Mouse (Mus musculus): ENCODE data around the gene Lima1. TPM values are rescaled to one million over a fixed set of nuclear protein-coding genes. Genes with fewer than 3 reads are reported as not detected.
"Not testable (repeated sequence)": the region's sequence is repeated elsewhere in the genome, so short reads cannot be mapped to it uniquely, and the experiment has no call there.

Lima1 gene
- 10 to 100 TPM in 3 of 4 experiments, 1 to 10 TPM in 1; 8.6 to 12.5 (median 10.2) TPM for total RNA-seq (2022)

DNA sequence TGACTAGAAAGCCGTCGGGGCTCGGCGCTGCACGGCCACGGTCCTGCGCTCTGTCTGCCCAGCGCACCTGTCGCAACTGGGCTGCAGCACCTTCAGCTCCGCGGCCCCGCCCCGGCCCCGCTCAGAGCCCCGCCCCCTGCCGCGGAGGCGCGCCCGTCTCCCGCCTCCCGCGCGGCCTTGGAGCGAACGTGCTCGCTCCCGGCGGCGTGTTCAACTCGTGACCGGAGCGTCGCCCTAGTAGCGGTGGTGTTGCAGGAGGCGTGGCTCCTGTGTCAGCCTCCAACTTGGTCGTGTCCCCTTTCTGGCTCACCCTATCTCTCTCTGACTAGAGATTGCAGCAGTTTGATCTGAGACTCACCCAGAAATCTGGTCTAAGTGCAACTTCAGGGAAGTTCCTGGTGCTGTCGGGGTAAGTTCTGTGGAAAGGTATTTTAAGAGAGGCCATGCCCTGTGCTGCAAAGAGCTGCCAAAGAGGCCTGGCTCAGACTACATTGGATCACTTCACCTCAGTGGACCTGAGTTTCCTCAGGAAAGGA is at the start of gene Lima1:
Lima1 (minus strand) TSS at position 123 of the 536 bp plus-strand sequence.
- peak; percentile 43 to 51 for DNase-seq (ENCODE audit: low spot score in 2 of 2)

GRCm38 (mm10) chr15:99919601-99920158 is 44.4 kb upstream of the Lima1 start:
- no peak for DNase-seq (ENCODE audit: low spot score in 2 of 2)

DNA sequence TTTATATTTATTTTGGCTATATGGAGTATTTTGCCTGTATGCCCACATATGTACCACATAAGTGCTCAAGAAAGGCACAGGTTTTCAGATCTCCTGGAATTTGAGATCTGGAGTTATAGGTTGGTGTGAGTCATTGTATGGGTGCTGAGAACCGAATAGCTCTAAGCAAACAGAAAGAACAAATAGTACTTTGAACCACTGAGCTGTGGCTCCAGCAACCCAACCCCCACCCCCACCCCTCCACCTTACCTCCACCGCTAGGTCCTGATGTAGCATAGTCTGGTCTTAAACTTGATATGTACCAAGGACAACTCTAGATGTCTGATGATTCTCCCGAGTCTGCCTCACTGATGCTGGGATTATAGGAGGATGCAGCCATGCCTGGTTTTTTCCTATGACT is 42.0 kb upstream of the Lima1 start:
- no peak for DNase-seq (ENCODE audit: low spot score in 2 of 2)

- no peak for DNase-seq (ENCODE audit: low spot score in 2 of 2)
Observed at GRCm38 (mm10) chr15:99914613-99915012, 39.4 kb upstream of the Lima1 start.

DNA sequence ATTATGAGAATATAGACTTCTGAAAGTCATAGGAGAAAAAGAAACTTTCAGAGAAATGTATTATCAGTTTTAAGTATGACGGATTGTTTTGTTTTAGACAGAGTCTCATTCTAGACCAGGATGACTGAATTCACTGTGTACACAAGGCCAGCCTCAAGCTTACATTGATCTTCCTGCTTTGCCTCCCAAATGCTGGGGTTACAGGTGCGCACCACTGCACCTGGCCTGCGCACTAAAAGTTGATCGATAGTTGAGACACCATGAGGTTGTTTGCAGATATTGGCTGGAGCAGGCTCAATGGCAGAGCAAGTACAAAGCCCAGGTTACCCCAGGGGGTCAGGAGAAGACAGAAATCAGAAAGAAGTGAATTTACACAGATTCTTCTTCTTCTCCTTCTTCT is 36.5 kb upstream of the Lima1 start:
- DNase-seq (ENCODE audit: low spot score in 2 of 2) = no peak

DNA sequence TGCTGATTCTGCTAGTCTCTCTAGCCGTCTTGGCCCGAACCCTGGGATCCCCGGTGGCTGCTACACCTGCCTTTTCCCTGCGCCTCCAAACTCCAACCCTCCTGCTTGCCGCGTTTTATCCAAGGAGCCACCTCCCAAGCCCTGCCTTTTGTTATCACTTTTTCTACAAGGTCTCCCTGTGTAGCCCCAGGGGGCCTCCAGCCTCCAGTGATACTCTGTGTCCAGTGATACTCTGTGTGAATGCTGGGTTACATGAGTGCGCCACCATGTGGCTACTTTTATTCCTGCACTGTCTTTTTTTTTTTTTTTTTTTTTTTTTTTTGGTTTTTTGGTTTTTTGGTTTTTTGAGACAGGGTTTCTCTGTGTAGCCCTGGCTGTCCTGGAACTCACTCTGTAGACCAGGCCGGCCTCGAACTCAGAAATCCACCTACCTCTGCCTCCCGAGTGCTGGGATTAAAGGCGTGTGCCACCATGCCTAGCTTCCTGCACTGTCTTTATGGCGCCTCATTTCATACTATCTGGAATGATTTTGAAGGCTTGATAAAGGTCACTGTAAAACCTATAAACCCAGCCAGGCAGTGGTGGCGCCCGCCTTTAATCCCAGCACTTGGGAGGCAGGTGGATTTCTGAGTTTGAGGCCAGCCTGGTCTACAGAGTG is 34.2 kb upstream of the Lima1 start:
- DNase-seq (ENCODE audit: low spot score in 2 of 2) = not testable (repeated sequence)

DNA sequence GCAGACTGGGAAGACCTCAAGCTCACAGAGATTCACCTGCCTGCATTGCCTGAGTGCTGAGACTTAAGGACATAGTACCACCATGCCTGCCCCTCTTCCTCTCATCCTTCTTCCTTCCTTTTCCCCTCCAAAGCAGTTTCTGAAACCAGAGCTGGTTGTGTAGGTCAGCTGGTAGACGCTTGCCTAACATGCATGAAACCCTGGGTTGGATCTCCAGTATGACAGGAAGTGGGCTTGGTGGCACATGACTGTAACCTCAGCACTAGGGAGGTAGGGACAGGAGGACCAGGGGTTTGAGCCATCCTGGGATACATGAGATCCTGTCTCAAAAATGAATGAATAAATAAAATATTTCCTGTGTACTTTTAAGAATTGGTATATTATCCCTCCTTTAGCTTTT is 32.3 kb upstream of the Lima1 start:
- DNase-seq (ENCODE audit: low spot score in 2 of 2) = no peak

DNA sequence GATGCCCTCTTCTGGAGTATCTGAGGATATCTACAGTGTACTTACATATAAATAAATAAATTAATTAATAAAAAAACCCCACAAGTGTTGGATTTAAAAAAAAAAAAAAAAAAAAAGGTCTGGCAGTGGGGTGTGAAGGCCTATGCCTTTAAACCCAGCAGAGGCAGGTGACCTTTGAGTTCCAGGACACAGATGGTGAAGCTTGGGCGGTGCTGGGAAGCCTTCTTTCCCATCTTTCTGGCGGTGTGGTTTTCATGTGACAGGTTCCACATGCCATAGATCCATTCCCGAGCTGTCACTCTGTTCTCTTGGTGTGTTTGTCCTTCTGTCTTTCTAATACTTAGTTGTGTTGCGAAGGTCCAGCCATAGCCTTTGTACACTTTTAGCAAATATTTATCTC is 31.8 kb upstream of the Lima1 start:
- no peak for DNase-seq (ENCODE audit: low spot score in 2 of 2)

DNA sequence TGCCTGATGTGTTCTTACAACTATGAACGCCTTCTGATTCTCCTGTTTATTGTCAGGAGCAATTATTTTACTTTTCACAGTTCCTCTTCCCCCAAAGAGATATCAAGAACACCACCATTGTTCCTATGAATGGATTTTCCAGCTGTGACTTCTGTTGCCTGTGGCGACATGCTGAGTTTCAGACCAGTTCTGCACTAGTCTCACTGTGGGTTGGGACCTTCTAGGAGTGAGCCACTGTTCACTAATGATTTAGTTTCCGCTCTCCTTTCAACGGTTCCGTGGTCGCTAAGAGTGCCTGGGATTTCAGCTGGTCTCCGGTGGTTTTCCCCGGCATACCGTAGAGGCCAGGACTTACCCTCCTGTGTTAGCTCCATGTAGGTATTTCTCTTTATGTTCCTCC is 29.6 kb upstream of the Lima1 start:
- no peak for DNase-seq (ENCODE audit: low spot score in 2 of 2)

GRCm38 (mm10) chr15:99904333-99904732 is 29.1 kb upstream of the Lima1 start:
- DNase-seq (ENCODE audit: low spot score in 2 of 2) = peak; percentile 28 to 37

DNA sequence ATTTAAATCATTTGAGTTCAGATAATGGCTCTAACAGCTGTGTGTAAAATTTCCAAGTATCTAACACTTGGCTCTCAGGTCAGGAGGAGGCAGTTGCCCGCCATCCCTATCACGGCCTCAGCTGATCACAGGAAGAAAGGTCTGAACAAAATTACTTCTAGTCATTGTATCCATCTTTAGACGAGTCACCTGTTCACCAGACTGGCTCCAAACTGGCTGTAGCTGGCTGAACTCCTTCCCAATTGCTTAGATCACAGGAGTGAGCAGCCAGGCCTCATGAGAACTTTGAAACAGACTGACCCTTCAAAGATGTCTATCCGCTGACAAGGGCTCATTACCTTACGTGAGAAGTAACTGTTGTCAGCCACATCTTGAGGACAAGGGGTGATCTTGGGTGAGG is 28.0 kb upstream of the Lima1 start:
- no peak for DNase-seq (ENCODE audit: low spot score in 2 of 2)

DNA sequence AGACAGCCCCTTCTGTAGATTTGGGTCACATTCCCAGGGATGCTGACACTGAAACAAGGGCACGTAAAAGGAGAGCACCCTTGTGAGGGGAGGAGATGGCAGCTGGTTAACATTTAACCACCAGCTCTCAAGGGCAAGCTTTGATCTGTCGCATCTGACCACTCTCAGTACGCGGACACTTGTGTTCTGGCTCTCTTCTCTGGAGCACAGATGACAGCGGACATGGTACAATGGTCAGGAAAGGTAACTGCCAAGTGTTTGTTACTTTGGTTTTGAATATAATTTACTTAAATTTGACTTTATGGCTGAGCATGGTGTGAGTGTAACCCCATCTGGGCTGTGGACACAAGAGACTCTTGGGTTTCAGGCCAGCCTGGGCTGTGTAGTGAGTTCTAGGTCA is 27.5 kb upstream of the Lima1 start:
- DNase-seq (ENCODE audit: low spot score in 2 of 2) = no peak

- DNase-seq (ENCODE audit: low spot score in 2 of 2) = no peak
Observed at GRCm38 (mm10) chr15:99896621-99897020, 21.4 kb upstream of the Lima1 start.

GRCm38 (mm10) chr15:99891355-99891754 is 16.1 kb upstream of the Lima1 start:
- no peak for DNase-seq (ENCODE audit: low spot score in 2 of 2)

GRCm38 (mm10) chr15:99890412-99891236 is 15.4 kb upstream of the Lima1 start:
- DNase-seq (ENCODE audit: low spot score in 2 of 2) = no peak

GRCm38 (mm10) chr15:99889275-99889874 is 14.1 kb upstream of the Lima1 start:
- DNase-seq (ENCODE audit: low spot score in 2 of 2) = no peak

DNA sequence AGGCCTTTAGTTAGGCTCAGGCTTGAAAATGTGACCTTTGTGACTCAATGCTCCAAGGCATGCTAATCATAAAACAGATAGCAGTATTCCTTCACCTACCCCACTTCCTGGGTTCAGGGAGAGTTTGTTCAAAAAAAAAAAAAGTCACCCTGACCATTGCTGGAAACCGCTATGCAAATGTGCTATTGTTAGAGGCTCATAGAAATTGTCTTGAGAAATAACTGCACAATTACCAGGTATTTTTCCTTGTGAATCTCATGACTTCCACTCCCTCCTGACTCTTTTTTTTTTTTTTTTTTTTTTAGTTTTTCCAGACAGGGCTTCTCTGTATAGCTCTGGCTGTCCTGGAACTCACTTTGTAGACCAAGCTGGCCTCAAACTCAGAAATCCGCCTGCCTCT is 11.9 kb upstream of the Lima1 start:
- DNase-seq (ENCODE audit: low spot score in 2 of 2) = not testable (repeated sequence)

- DNase-seq (ENCODE audit: low spot score in 2 of 2) = no peak
Observed at GRCm38 (mm10) chr15:99884038-99884437, 8.8 kb upstream of the Lima1 start.

- no peak for DNase-seq (ENCODE audit: low spot score in 2 of 2)
Observed at GRCm38 (mm10) chr15:99878541-99878940, 3.3 kb upstream of the Lima1 start.

DNA sequence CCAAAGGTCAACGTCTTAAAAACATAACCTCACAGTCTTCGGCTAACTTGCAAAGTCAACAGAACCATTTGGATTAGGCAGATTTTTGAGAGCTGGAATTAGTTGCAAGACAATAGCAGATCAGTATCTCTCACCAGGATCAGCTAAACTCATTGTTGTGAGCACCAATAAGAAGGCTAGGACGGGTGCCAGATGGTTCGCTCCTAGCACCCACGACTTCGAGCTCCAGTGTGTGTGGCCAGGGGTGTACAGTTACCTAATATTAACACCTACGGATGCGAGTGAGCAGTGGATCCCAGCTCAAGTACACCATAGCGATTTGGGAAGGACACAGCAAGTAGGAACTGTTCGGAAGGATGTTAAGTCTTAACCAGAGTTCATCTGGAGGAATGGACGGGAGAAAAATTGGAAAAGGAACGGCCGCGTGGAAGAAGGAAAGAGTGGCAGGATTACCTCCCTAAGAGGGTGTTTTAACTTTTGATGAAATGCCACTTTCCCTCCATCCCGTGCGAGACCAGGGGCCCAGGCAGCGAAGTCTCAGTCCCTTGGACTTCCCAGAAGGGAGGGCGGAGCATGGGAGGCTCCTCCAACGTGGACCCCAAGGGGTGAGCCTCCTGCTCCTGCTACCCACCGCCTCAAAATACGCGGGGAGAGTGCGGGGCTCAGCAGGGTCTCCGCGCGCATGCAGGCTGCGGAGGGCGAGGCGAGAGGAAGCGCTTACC is 483 bp downstream of the Lima1 start:
- peak in 1 of 2 experiments; percentile 10 for DNase-seq (ENCODE audit: low spot score in 2 of 2)

- DNase-seq (ENCODE audit: low spot score in 2 of 2) = no peak
Observed at GRCm38 (mm10) chr15:99872543-99872942, 2.7 kb downstream of the Lima1 start.

Data from left cerebral cortex, adult 8-10 months (tissue).